Mouse (Mus musculus) G1E (cell line): ENCODE results near the gene Hoxd11.

Source experiments
- CTCF ChIP-seq: IDR thresholded peaks from 2 replicates; pipeline ENCODE4 v1.5.1; 2012; ENCODE audit warnings: low read depth, low read length, inconsistent platforms, mixed read lengths
- POLR2AphosphoS5 ChIP-seq: IDR thresholded peaks from 2 replicates; pipeline ENCODE4 v1.6.1; 2012; ENCODE audit warnings: low read depth, low read length, inconsistent platforms; ENCODE audit not compliant: insufficient replicate concordance

DNA sequence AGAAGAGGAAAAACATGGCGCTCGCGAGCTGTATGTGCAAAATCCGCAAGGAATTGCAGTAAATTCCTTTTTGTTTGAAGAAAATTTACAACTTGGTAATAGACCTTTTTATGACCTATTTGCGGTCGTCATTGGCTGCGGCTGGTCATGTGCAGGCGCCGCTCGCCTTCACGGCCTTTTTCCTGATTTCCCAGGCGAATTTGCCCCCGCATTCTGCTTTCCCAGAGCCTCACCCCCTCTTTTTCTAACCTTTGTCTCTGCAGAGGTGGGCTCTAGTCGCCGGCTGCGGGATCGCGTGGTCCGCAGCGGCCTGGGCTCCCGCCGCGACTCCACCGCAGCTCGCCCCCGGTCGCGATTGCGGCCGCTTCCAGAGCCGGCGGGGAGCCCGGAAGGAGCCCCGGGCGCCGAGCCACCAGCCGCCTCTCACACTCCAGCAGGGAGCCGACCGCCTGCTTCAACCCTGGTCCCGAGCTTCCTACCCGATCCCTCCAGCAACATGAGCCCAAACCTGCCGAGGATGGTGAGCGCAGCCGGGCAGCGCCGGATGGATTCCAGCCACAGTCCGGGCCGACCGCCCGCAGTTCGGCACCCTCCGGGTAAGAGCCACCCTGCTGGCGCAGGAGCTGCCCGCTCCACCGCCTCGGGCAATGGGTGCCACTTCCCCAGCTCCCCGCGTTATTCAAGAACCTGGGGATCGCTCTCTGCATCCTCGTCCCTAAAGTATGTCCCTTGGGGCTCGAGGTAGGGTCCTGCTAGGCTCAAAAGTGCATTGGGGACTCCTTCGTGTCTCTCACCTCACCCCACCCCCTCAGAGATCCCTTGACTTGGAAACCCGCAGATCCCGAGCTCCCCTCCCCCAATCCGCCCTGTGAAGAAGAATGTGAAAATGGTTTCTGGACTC is 32.6 kb downstream of the Hoxd11 start, which contains the start of the genes Hoxd3 and Hoxd4:
- TF ChIP-seq CTCF (no peak), POLR2AphosphoS5 (no peak)
